Mouse (Mus musculus): ENCODE results near the gene St7.

GRCm38 (mm10) chr6:17898539-17898938, 205.8 kb downstream of the St7 start:
- no peak for TF ChIP-seq CTCF (IDR thresholded peaks at IDR 0.05; ENCODE audit: control insufficient read depth, insufficient read depth, insufficient read length)
- TF ChIP-seq MAX (IDR thresholded peaks at IDR 0.05), result no peak
- TF ChIP-seq USF1 (IDR thresholded peaks at IDR 0.05; ENCODE audit: low read depth), result no peak
